Mouse (Mus musculus) gastrocnemius, adult 18-20 months (tissue): ENCODE data around the gene Prl7d1. TPM values are rescaled to one million over a fixed set of nuclear protein-coding genes. Genes with fewer than 3 reads are reported as not detected.
"Not testable (repeated sequence)": the region's sequence is repeated elsewhere in the genome, so short reads cannot be mapped to it uniquely, and the experiment has no call there.

Experiments
- DNase-seq: peaks from one replicate; pipeline ENCODE4 v3.0.0; 2021; ENCODE audit warnings: low spot score
- long read RNA-seq, 2 experiments: library from polyadenylated mRNA; stranded (forward); transcript quantifications; one replicate each; pipeline ENCODE4 v2.0.0; 2021
- total RNA-seq, 2 experiments: library from RNA; stranded (reverse); gene quantifications; 2 replicates each; pipeline ENCODE4 v1.2.3; 2021

The Prl7d1 gene
- not detected for total RNA-seq
- long read RNA-seq, experiment 1, result 0 reads
- long read RNA-seq, experiment 2, result 0 reads

GRCm38 (mm10) chr13:27716636-27717035 is at the start of gene Prl7d1:
Gene Prl7d1, minus strand, starts transcription at chr13:27716736.
- DNase-seq, result no peak

- DNase-seq, result no peak
Measured at GRCm38 (mm10) chr13:27734512-27735186, 18.1 kb upstream of the Prl7d1 start.

GRCm38 (mm10) chr13:27730286-27730959 is 13.9 kb upstream of the Prl7d1 start:
- DNase-seq, result not testable (repeated sequence)

- not testable (repeated sequence) for DNase-seq
Measured at GRCm38 (mm10) chr13:27725057-27725456, 8.5 kb upstream of the Prl7d1 start.

- DNase-seq, result no peak
Measured at GRCm38 (mm10) chr13:27706521-27706920, 10.0 kb downstream of the Prl7d1 start.

GRCm38 (mm10) chr13:27667936-27668335 is 48.6 kb downstream of the Prl7d1 start, which contains the start of gene Prl7a2:
Gene Prl7a2, minus strand, starts transcription at chr13:27668036.
- DNase-seq, result no peak

- no peak for DNase-seq
Measured at GRCm38 (mm10) chr13:27660747-27661146, 55.8 kb downstream of the Prl7d1 start.

Other genes starting within 250 kb of the Prl7d1 start
- gene Prl8a8, start 203.5 kb downstream of the Prl7d1 start, total RNA-seq, result not detected
- gene Prl8a9, start 152.1 kb downstream of the Prl7d1 start, total RNA-seq, result not detected
- gene Prl8a1, start 134.6 kb downstream of the Prl7d1 start, total RNA-seq, result not detected
- gene Prl7b1, start 106.2 kb downstream of the Prl7d1 start, total RNA-seq, result not detected
- not detected for gene Prl7a1, start 74.2 kb downstream of the Prl7d1 start, total RNA-seq
- gene Prl7a2, start 48.7 kb downstream of the Prl7d1 start, total RNA-seq, result not detected
- gene Prl7c1, start 64.1 kb upstream of the Prl7d1 start, total RNA-seq, result not detected
- not detected for gene Prl2a1, start 84.9 kb upstream of the Prl7d1 start, total RNA-seq
- not detected for gene Prl2c1, start 132.6 kb upstream of the Prl7d1 start, total RNA-seq